Mouse (Mus musculus): ENCODE data around the gene Usp22. TPM values are rescaled to one million over a fixed set of nuclear protein-coding genes. Genes with fewer than 3 reads are reported as not detected.
A peak's percentile ranks its signal among the peaks of the same experiment; 100 is the strongest.

Usp22 gene
- 186 and 194 TPM in 2 replicates for polyA plus RNA-seq (2014; fragmentation: Nextera tagmentation; extraction: Ambion mirVana)

DNA sequence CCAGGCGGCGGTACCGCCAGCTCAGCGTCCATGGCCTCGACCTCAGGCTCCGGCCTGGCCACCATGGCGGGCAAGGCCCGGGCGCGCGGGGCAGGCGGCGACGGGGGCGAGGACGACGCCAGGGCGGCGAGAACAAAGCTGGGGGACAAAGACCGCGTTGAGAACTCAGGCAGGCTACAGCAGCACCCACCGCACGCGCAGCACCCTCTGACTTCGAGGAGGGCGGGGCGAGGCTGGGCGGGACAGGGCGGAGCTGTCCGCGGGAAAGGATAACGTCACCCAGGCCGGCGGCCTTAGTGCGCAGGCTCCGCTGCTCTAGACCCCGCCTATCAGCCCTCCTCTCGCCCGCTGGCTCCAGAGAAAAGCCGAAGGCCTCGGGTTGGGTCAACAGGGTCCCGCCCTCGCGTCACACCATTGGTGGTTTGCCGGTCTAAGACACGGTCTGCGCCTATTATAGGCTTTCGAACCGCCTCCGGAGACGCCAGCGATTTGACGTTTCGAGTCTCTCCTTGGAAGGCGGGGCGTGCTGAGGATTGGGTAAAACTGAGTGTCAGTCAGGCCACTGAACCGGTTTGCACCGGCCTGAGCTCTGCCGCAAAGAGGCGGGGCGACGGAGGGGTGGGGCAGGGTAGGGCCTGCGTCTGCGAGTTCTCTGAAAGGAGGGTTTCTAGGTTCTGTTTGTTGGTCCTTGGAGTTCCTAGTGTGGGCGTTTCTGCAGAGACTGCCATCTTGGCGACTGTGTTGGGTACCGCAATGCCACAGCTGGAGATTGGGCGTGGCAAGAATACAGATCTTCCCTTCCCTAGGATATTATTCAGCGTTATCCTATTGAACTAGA lies at the start of gene Usp22:
TSS of gene Usp22 (minus strand) at position 235 of the 838 bp plus-strand sequence.
- Histone ChIP-seq H3K27ac (replicated peaks; ENCODE audit: low read depth, low read length) (peak within 1 kb of the TSS; percentile 78), H3K9ac (ENCODE audit: low read length) (peak within 1 kb of the TSS; percentile 85), H3K4me3 (ENCODE audit: low read depth, low read length) (peak within 1 kb of the TSS; percentile 82), H3K27me3 (ENCODE audit: control insufficient read depth, insufficient read depth, low read length) (no peaks in the 10 kb centered on the region), H3K36me3 (ENCODE audit: control insufficient read depth, insufficient read depth, low read length) (no peaks in the 10 kb centered on the region), H3K4me1 (ENCODE audit: control insufficient read depth, insufficient read depth, low read length) (0 out of 2 replicates have a peak, but pooled peaks cover 3% of the 10 kb centered on the region), H3K9me3 (ENCODE audit: control insufficient read depth, low read length) (no peaks in the 10 kb centered on the region), H3K4me2 (ENCODE audit: low read depth, severe bottlenecking) (peak within 1 kb of the TSS; percentile 59)
- peak; percentile 99 for ATAC-seq (ENCODE audit: insufficient number of reproducible peaks, low FRiP score, low TSS enrichment, low read depth)
- whole genome bisulfite sequencing, result under 1% methylated on average over 66 of the region's 69 CpGs
- peak; percentile 98 for DNase-seq (ENCODE audit: low spot score)

DNA sequence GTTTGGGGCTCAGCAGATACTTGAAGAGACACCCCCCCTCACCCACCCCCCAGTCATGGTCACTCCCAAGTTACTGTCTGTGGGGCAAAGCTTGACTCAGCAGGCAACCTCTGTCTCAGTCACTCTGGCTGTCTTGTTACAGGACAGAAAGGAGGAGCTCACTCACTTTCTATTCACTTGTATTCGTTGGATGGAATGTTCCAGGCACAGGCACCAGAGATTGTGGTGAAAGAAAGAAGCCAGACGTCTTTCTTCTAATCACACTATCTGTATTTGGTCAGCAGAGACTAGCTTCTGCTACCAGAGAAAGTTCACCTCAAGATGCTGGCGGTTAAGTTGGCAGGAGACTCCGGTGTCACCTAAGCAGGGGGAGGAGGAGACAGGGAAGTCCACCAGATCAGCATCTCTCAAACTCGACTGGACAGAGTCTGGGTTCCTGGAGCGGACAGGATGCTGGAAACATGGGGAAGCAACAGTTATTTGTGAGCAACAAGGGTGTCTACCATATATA lies 49.4 kb upstream of the Usp22 start:
- no peaks in the 10 kb centered on the region for H3K9me3 ChIP-seq (ENCODE audit: control insufficient read depth, low read length)
- no peaks in the 10 kb centered on the region for H3K27me3 ChIP-seq (ENCODE audit: control insufficient read depth, insufficient read depth, low read length)
- no peaks in the 10 kb centered on the region for H3K4me1 ChIP-seq (ENCODE audit: control insufficient read depth, insufficient read depth, low read length)
- no peak for ATAC-seq (ENCODE audit: insufficient number of reproducible peaks, low FRiP score, low TSS enrichment, low read depth)
- DNase-seq (ENCODE audit: low spot score), result no peak
- 81% methylated on average over 6 of the region's 6 CpGs for WGBS
- no peak overlapping the region for H3K4me2 ChIP-seq (ENCODE audit: low read depth, severe bottlenecking)
- no peak overlapping the region for H3K27ac ChIP-seq (replicated peaks; ENCODE audit: low read depth, low read length)
- H3K4me3 ChIP-seq (ENCODE audit: low read depth, low read length), result no peak overlapping the region
- H3K36me3 ChIP-seq (ENCODE audit: control insufficient read depth, insufficient read depth, low read length), result no peaks in the 10 kb centered on the region
- no peak overlapping the region for H3K9ac ChIP-seq (ENCODE audit: low read length)

DNA sequence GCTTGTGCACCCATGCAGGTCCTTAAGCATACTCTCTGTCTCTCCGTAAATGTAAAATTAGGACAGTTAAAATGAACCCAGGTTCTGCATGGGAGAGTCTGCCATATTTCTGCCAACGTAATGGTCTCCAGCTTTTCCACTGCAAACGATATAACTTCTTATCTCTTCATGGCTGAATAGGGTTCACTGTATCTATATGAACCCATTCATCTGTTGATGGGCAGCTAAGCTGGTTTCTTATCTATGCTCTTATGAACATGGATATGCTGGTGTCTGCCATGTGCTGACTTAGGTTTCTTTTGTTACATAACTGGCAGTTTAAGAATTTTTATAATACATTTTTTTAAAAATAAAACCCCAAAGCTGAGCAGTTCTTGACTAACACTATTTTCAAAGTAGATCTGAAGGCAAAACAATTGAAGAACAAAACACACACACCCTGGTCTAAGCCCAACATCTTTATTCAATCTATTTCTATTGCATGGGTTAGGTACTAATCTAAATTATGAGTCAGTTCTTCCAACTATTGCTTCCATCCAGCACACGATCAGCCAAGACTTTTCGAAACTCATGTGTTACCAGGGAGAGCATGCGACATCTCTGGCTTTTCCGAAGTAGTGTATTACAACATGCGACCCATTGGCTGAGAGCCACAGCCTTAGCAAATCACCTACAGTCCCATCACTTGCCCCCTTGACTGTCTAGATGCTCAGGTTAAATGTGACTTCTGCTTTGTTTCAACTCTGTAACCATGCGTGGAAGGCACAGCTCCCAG lies 48.3 kb upstream of the Usp22 start:
- H3K9ac ChIP-seq (ENCODE audit: low read length), result no peak overlapping the region
- ATAC-seq (ENCODE audit: insufficient number of reproducible peaks, low FRiP score, low TSS enrichment, low read depth) (no peak), DNase-seq (ENCODE audit: low spot score) (no peak)
- 92% methylated on average over 9 of the region's 9 CpGs for WGBS
- no peaks in the 10 kb centered on the region for H3K36me3 ChIP-seq (ENCODE audit: control insufficient read depth, insufficient read depth, low read length)
- H3K27ac ChIP-seq (replicated peaks; ENCODE audit: low read depth, low read length), result no peak overlapping the region
- H3K4me3 ChIP-seq (ENCODE audit: low read depth, low read length), result no peak overlapping the region
- H3K27me3 ChIP-seq (ENCODE audit: control insufficient read depth, insufficient read depth, low read length), result no peaks in the 10 kb centered on the region
- H3K9me3 ChIP-seq (ENCODE audit: control insufficient read depth, low read length), result no peaks in the 10 kb centered on the region
- no peaks in the 10 kb centered on the region for H3K4me1 ChIP-seq (ENCODE audit: control insufficient read depth, insufficient read depth, low read length)
- no peak overlapping the region for H3K4me2 ChIP-seq (ENCODE audit: low read depth, severe bottlenecking)

- DNase-seq (ENCODE audit: low spot score), result no peak
- no peaks in the 10 kb centered on the region for H3K36me3 ChIP-seq (ENCODE audit: control insufficient read depth, insufficient read depth, low read length)
- H3K27me3 ChIP-seq (ENCODE audit: control insufficient read depth, insufficient read depth, low read length), result no peaks in the 10 kb centered on the region
- no peak for ATAC-seq (ENCODE audit: insufficient number of reproducible peaks, low FRiP score, low TSS enrichment, low read depth)
- whole genome bisulfite sequencing, result 56% methylated on average over 1 of the region's 1 CpGs
- no peaks in the 10 kb centered on the region for H3K4me1 ChIP-seq (ENCODE audit: control insufficient read depth, insufficient read depth, low read length)
- no peak overlapping the region for H3K9ac ChIP-seq (ENCODE audit: low read length)
- no peaks in the 10 kb centered on the region for H3K9me3 ChIP-seq (ENCODE audit: control insufficient read depth, low read length)
- H3K4me3 ChIP-seq (ENCODE audit: low read depth, low read length), result no peak overlapping the region
- H3K27ac ChIP-seq (replicated peaks; ENCODE audit: low read depth, low read length), result no peak overlapping the region
- H3K4me2 ChIP-seq (ENCODE audit: low read depth, severe bottlenecking), result no peak overlapping the region
Measured at GRCm38 (mm10) chr11:61222007-61222406, 47.2 kb upstream of the Usp22 start.

DNA sequence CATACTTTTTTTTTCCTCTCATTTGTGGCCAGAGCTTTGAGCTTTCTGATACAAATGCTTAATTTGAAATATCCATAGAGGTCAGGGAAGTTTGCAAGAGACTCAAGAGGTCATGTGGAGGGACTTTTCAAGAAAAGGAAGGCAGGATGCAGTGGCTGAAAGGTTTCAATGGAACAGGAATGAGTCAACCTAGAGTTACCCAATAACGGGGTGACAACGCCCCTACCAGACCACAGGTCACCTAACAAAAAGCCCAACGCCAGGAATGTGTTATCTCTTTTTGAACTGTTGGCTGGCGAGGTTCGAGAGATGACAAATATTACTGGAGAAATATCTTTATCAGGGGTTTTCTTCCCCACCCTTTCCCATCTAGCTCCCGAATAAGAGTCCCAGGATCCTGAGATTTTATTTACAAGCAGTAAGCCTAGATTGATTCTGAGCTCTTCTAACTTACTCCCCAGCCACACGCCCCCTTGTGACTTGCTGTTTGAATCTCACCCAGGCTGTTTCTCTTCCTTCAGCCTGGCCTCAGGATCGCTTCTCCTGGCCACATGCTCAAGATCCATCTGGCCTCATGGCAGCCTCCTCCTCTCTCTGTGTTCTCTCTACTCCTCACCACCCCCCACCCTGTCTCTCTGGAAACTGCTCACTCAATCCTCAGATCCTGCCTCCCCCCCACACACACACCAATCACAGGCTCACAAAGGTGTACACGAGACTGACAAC lies 45.5 kb upstream of the Usp22 start:
- H3K4me3 ChIP-seq (ENCODE audit: low read depth, low read length), result no peak overlapping the region
- DNase-seq (ENCODE audit: low spot score) (no peak), ATAC-seq (ENCODE audit: insufficient number of reproducible peaks, low FRiP score, low TSS enrichment, low read depth) (no peak)
- H3K27me3 ChIP-seq (ENCODE audit: control insufficient read depth, insufficient read depth, low read length), result no peaks in the 10 kb centered on the region
- H3K9me3 ChIP-seq (ENCODE audit: control insufficient read depth, low read length), result no peaks in the 10 kb centered on the region
- no peak overlapping the region for H3K9ac ChIP-seq (ENCODE audit: low read length)
- no peak overlapping the region for H3K4me2 ChIP-seq (ENCODE audit: low read depth, severe bottlenecking)
- 73% methylated on average over 9 of the region's 9 CpGs for WGBS
- H3K36me3 ChIP-seq (ENCODE audit: control insufficient read depth, insufficient read depth, low read length), result no peaks in the 10 kb centered on the region
- no peak overlapping the region for H3K27ac ChIP-seq (replicated peaks; ENCODE audit: low read depth, low read length)
- H3K4me1 ChIP-seq (ENCODE audit: control insufficient read depth, insufficient read depth, low read length), result no peaks in the 10 kb centered on the region

DNA sequence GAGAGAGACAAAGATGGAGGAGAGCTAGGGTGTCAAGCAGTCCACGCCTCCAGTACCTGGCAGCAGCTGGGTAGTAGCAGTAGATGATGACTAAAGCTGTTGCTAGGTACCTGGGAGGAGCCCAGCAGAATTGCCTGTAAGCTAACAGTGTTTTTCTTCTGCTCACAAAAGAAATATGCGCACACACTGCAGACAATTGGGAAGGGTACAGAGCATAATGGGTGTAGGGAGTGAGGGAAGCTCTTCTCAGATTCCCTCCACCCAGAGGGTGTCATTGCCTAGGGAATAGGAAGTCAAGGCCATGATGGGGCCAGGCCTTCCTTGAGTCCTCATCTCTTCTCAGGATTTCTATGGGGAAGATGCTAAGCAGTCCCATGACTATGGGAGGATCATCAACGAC lies 41.1 kb upstream of the Usp22 start:
- no peak overlapping the region for H3K4me2 ChIP-seq (ENCODE audit: low read depth, severe bottlenecking)
- no peak for DNase-seq (ENCODE audit: low spot score)
- H3K9ac ChIP-seq (ENCODE audit: low read length), result no peak overlapping the region
- no peak overlapping the region for H3K27ac ChIP-seq (replicated peaks; ENCODE audit: low read depth, low read length)
- no peaks in the 10 kb centered on the region for H3K9me3 ChIP-seq (ENCODE audit: control insufficient read depth, low read length)
- no peak overlapping the region for H3K4me3 ChIP-seq (ENCODE audit: low read depth, low read length)
- H3K36me3 ChIP-seq (ENCODE audit: control insufficient read depth, insufficient read depth, low read length), result no peaks in the 10 kb centered on the region
- H3K27me3 ChIP-seq (ENCODE audit: control insufficient read depth, insufficient read depth, low read length), result peaks cover 13% of the 10 kb centered on the region
- ATAC-seq (ENCODE audit: insufficient number of reproducible peaks, low FRiP score, low TSS enrichment, low read depth), result no peak
- WGBS, result 81% methylated on average over 3 of the region's 3 CpGs
- no peaks in the 10 kb centered on the region for H3K4me1 ChIP-seq (ENCODE audit: control insufficient read depth, insufficient read depth, low read length)

GRCm38 (mm10) chr11:61212102-61212501 lies 37.2 kb upstream of the Usp22 start:
- ATAC-seq (ENCODE audit: insufficient number of reproducible peaks, low FRiP score, low TSS enrichment, low read depth) (no peak), DNase-seq (ENCODE audit: low spot score) (no peak)
- 37% methylated on average over 20 of the region's 20 CpGs for WGBS
- no peaks in the 10 kb centered on the region for H3K9me3 ChIP-seq (ENCODE audit: control insufficient read depth, low read length)
- H3K4me1 ChIP-seq (ENCODE audit: control insufficient read depth, insufficient read depth, low read length), result peaks cover 4% of the 10 kb centered on the region
- H3K27me3 ChIP-seq (ENCODE audit: control insufficient read depth, insufficient read depth, low read length), result peaks cover 14% of the 10 kb centered on the region
- H3K36me3 ChIP-seq (ENCODE audit: control insufficient read depth, insufficient read depth, low read length), result no peaks in the 10 kb centered on the region
- no peak overlapping the region for H3K9ac ChIP-seq (ENCODE audit: low read length)
- H3K4me3 ChIP-seq (ENCODE audit: low read depth, low read length), result no peak overlapping the region
- no peak overlapping the region for H3K4me2 ChIP-seq (ENCODE audit: low read depth, severe bottlenecking)
- no peak overlapping the region for H3K27ac ChIP-seq (replicated peaks; ENCODE audit: low read depth, low read length)

DNA sequence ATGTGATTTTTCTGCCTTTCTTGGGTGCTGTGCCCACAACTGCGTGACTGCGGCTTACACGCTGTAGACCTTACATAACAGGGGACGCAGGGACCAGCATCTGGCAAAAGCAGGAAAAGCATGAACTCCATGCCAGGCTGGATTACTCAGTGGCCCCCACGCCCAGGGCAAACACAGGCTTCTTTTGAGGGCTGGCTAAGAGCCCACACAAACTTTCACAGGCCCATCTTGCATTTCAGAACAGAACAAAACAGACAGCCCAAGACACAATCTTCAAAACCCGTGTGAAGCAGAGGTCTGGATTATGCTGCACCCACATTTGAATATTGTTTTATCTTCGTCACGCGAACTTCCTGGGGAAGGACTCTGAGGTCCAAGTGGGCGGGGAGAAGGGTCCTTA lies 33.5 kb upstream of the Usp22 start:
- no peak overlapping the region for H3K27ac ChIP-seq (replicated peaks; ENCODE audit: low read depth, low read length)
- no peak for DNase-seq (ENCODE audit: low spot score)
- WGBS, result 85% methylated on average over 10 of the region's 10 CpGs

More for the DNA sequence above, 33.5 kb upstream of the Usp22 start:
- ATAC-seq (ENCODE audit: insufficient number of reproducible peaks, low FRiP score, low TSS enrichment, low read depth), result no peak
- H3K4me2 ChIP-seq (ENCODE audit: low read depth, severe bottlenecking), result no peak overlapping the region
- H3K9me3 ChIP-seq (ENCODE audit: control insufficient read depth, low read length), result no peaks in the 10 kb centered on the region
- no peak overlapping the region for H3K9ac ChIP-seq (ENCODE audit: low read length)
- H3K36me3 ChIP-seq (ENCODE audit: control insufficient read depth, insufficient read depth, low read length), result no peaks in the 10 kb centered on the region
- H3K4me3 ChIP-seq (ENCODE audit: low read depth, low read length), result no peak overlapping the region
- H3K4me1 ChIP-seq (ENCODE audit: control insufficient read depth, insufficient read depth, low read length), result peaks cover 4% of the 10 kb centered on the region
- H3K27me3 ChIP-seq (ENCODE audit: control insufficient read depth, insufficient read depth, low read length), result peaks cover 9% of the 10 kb centered on the region
